Mouse (Mus musculus) kidney, adult 2 months (tissue): ENCODE measurements at regions not wholly inside any gene's neighbourhood (a gene's known extent, or its start where the extent isn't known, plus 50 kb on each side); places are given as distances from the start of the nearest gene placed in this dataset.

Experiments
- CTCF ChIP-seq: fragments of 200-500 bp; conservative IDR thresholded peaks from 2 replicates; pipeline ENCODE4 v1.5.1; 2011; ENCODE audit warnings: low read depth, mild to moderate bottlenecking, control low read depth, low read length, moderate library complexity, mixed read lengths; ENCODE audit not compliant: insufficient read depth, insufficient read length
- POLR2A ChIP-seq: fragments of 200-500 bp; IDR thresholded peaks from one replicate; pipeline ENCODE4 v1.6.1; 2011; ENCODE audit warnings: low read depth, low read length, control low read depth

- TF ChIP-seq CTCF, result no peak
- TF ChIP-seq POLR2A, result no peak
These were observed 92.4 kb downstream of the Tnfsf11 start for GRCm38 (mm10) chr14:78215491-78215890.
